Mouse (Mus musculus) heart, postnatal 25 days (tissue): ENCODE measurements around the gene Fam78b. TPM values are rescaled to one million over a fixed set of nuclear protein-coding genes. Genes with fewer than 3 reads are reported as not detected.

Source experiments
- DNase-seq: peaks from one replicate; pipeline ENCODE4 v3.0.0; 2022; ENCODE audit warnings: low spot score
- intact Hi-C: fragments of 180-260 bp; cut with DNase I; formaldehyde crosslinking; loops from one replicate; pipeline ENCODE4 v1.15.1; 2025
- total RNA-seq, 2 experiments: library from RNA; stranded (reverse); gene quantifications; 2 replicates each; pipeline ENCODE4 v1.2.3; 2021

The Fam78b gene
- total RNA-seq, 2 experiments from 2014 or later: 2.8 to 4.1 TPM

- DNase-seq: no peak
These were observed 22.6 kb downstream of the Fam78b start for GRCm38 (mm10) chr1:167023794-167024193.

GRCm38 (mm10) chr1:167024961-167025360 is 23.7 kb downstream of the Fam78b start:
- intact Hi-C loops: no loop called here

More at GRCm38 (mm10) chr1:167023794-167024193, 22.6 kb downstream of the Fam78b start:
- intact Hi-C loops: no loop called here

GRCm38 (mm10) chr1:167032046-167032648 is 30.9 kb downstream of the Fam78b start:
- DNase-seq: no peak
- intact Hi-C loops: no loop called here

More at GRCm38 (mm10) chr1:167024961-167025360, 23.7 kb downstream of the Fam78b start:
- no peak for DNase-seq

GRCm38 (mm10) chr1:167034435-167034834 is 33.2 kb downstream of the Fam78b start:
- no peak for DNase-seq
- intact Hi-C loops: loop anchor here (2.0 kb wide), 1 partner anchor 252 kb away; no protein-coding TSS in a partner anchor

GRCm38 (mm10) chr1:167042558-167042957 is 41.3 kb downstream of the Fam78b start:
- intact Hi-C loops: no loop called here
- DNase-seq: no peak

GRCm38 (mm10) chr1:167046169-167046927 is 45.1 kb downstream of the Fam78b start:
- intact Hi-C loops: no loop called here
- DNase-seq: no peak

GRCm38 (mm10) chr1:167050859-167051258 is 49.6 kb downstream of the Fam78b start:
- DNase-seq: no peak
- intact Hi-C loops: no loop called here

- intact Hi-C loops: no loop called here
- DNase-seq: no peak
These were observed 52.8 kb downstream of the Fam78b start for GRCm38 (mm10) chr1:167054029-167054428.

- no peak for DNase-seq
- intact Hi-C loops: no loop called here
These were observed 56.3 kb downstream of the Fam78b start for GRCm38 (mm10) chr1:167057543-167057942.

- intact Hi-C loops: no loop called here
- no peak for DNase-seq
These were observed 58.5 kb downstream of the Fam78b start for GRCm38 (mm10) chr1:167059550-167060285.

GRCm38 (mm10) chr1:167063971-167064370 is 62.8 kb downstream of the Fam78b start:
- DNase-seq: no peak
- intact Hi-C loops: no loop called here

- intact Hi-C loops: no loop called here
These were observed 64.3 kb downstream of the Fam78b start for GRCm38 (mm10) chr1:167065541-167065940.

GRCm38 (mm10) chr1:167065986-167066385 is 64.8 kb downstream of the Fam78b start:
- intact Hi-C loops: no loop called here

More at GRCm38 (mm10) chr1:167065541-167065940, 64.3 kb downstream of the Fam78b start:
- DNase-seq: no peak

GRCm38 (mm10) chr1:167066933-167067341 is 65.7 kb downstream of the Fam78b start:
- intact Hi-C loops: no loop called here
- DNase-seq: no peak

More at GRCm38 (mm10) chr1:167065986-167066385, 64.8 kb downstream of the Fam78b start:
- DNase-seq: no peak

- intact Hi-C loops: no loop called here
- no peak for DNase-seq
These were observed 68.5 kb downstream of the Fam78b start for GRCm38 (mm10) chr1:167069741-167070140.

- intact Hi-C loops: no loop called here
- DNase-seq: peak; percentile 9
These were observed 69.1 kb downstream of the Fam78b start for GRCm38 (mm10) chr1:167070306-167070705.

- peak; percentile 31 for DNase-seq
These were observed 74.5 kb downstream of the Fam78b start for GRCm38 (mm10) chr1:167075726-167076125.

GRCm38 (mm10) chr1:167079476-167079875 is 78.3 kb downstream of the Fam78b start:
- DNase-seq: no peak
- intact Hi-C loops: no loop called here

More at GRCm38 (mm10) chr1:167075726-167076125, 74.5 kb downstream of the Fam78b start:
- intact Hi-C loops: no loop called here

- no peak for DNase-seq
- intact Hi-C loops: no loop called here
These were observed 80.7 kb downstream of the Fam78b start for GRCm38 (mm10) chr1:167081946-167082345.

- intact Hi-C loops: no loop called here
- DNase-seq: no peak
These were observed 81.4 kb downstream of the Fam78b start for GRCm38 (mm10) chr1:167082506-167083100.
